Mouse (Mus musculus): Measurements from ENCODE around the gene Stx6.

DNA sequence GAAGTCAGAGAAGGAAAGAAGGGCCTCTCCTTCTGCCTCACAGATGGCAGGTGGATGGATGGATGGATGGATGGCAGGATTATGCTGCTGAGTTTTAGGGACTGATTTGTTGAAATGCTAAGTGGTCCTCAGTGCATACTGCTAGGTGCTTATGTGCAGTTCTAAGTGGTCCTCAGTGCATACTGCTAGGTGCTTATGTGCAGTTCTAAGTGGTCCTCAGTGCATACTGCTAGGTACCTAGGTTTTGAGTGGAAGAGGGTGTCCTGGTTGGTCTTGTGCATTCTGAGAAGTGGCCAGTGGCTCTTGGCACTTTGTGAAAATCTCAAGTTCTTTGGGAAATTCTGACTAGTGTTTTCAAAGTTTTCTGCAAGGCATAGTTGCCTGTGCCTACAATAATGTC lies 11.4 kb downstream of the Stx6 start:
- TF ChIP-seq POLR2A (IDR thresholded peaks at IDR 0.05; ENCODE audit: insufficient read length, low read depth), result no peak
- no peak for TF ChIP-seq POLR2AphosphoS2 (IDR thresholded peaks at IDR 0.05; ENCODE audit: insufficient read length, low read depth)
- TF ChIP-seq USF1 (IDR thresholded peaks at IDR 0.05; ENCODE audit: low read depth), result no peak
- no peak for TF ChIP-seq MYOG (IDR thresholded peaks at IDR 0.05; ENCODE audit: control insufficient read depth in 1 of 3, insufficient read depth in 1 of 3, insufficient read length in 2 of 3, low read depth in 2 of 3)
- TF ChIP-seq MYOD1 (IDR thresholded peaks at IDR 0.05; ENCODE audit: control insufficient read depth in 1 of 3, insufficient read length in 2 of 3, low read depth in 2 of 3), result no peak
- TF ChIP-seq REST (IDR thresholded peaks at IDR 0.05; ENCODE audit: insufficient read depth, insufficient read length), result no peak
- no peak for TF ChIP-seq MAX (IDR thresholded peaks at IDR 0.05; ENCODE audit: low read depth)
